Mouse (Mus musculus) E14TG2a.4 (cell line): ENCODE measurements around the gene Fabp6.

ENCODE experiments used
- H3K27me3 ChIP-seq: 2 replicates; pipeline ENCODE4 v1.6.1; 2014; ENCODE audit warnings: low read length, control low read depth; ENCODE audit not compliant: insufficient read depth
- H3K36me3 ChIP-seq: 2 replicates; pipeline ENCODE4 v1.6.1; 2014; ENCODE audit warnings: low read length, control low read depth; ENCODE audit not compliant: insufficient read depth
- H3K4me1 ChIP-seq: replicated peaks from 2 replicates; pipeline ENCODE4 v1.6.1; 2014; ENCODE audit warnings: low read depth, low read length, control low read depth
- H3K4me3 ChIP-seq: replicated peaks from 2 replicates; pipeline ENCODE4 v1.5.1; 2014; ENCODE audit warnings: mild to moderate bottlenecking, low read length
- H3K9me3 ChIP-seq: 2 replicates; pipeline ENCODE4 v1.6.1; 2014; ENCODE audit warnings: low read length, control low read depth
- CTCF ChIP-seq: conservative IDR thresholded peaks from 2 replicates; pipeline ENCODE4 v1.5.1; 2014; ENCODE audit warnings: low read length
- NANOG ChIP-seq: IDR thresholded peaks from 2 replicates; pipeline ENCODE4 v1.6.1; 2014; ENCODE audit warnings: borderline replicate concordance, low read length, mixed read lengths
- POU5F1 ChIP-seq: IDR thresholded peaks from 2 replicates; pipeline ENCODE4 v1.6.1; 2014; ENCODE audit warnings: low read length, borderline replicate concordance

Gene Fabp6

DNA sequence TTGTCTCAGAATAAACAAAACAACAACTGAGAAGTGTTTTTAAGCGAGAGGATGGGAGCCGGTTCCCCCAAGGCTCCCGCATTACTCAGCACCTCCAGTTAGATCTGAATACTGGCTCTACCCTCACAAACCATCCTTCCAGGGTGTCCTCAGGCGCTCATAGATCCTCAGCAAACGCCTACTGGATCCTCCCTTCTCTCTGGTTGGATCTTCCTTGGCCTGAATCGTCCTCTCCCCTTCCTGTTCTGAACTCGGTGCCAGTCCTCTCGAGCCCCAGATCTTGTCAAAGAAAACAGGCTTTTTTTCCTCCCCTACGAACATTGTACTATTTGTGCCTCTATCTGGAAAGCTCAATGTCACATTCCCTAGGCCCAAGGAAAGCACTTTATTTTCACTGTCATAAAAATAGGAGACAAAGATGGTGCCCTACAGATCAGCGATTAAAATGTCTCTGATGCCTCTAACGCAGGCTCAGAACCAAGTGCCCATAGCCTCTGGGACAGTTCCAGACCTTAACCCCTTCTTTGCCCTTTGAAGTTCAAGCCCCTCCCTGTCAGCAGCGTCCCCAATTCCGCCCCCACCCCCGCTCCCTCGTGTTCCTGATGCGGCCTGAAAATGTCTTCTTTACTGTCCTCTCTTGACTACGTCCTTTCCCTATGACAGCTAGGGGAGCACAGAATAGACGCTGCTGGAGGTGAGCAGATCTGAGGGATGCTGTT, 25.7 kb upstream of the Fabp6 start:
- TF ChIP-seq CTCF (no peak), NANOG (no peak), POU5F1 (no peak)
- peak overlapping the region; percentile 66 for H3K4me3 ChIP-seq
- no peaks in the 10 kb centered on the region for H3K36me3 ChIP-seq
- no peaks in the 10 kb centered on the region for H3K9me3 ChIP-seq
- H3K27me3 ChIP-seq: no peaks in the 10 kb centered on the region
- H3K4me1 ChIP-seq: peaks cover 57% of the 10 kb centered on the region

DNA sequence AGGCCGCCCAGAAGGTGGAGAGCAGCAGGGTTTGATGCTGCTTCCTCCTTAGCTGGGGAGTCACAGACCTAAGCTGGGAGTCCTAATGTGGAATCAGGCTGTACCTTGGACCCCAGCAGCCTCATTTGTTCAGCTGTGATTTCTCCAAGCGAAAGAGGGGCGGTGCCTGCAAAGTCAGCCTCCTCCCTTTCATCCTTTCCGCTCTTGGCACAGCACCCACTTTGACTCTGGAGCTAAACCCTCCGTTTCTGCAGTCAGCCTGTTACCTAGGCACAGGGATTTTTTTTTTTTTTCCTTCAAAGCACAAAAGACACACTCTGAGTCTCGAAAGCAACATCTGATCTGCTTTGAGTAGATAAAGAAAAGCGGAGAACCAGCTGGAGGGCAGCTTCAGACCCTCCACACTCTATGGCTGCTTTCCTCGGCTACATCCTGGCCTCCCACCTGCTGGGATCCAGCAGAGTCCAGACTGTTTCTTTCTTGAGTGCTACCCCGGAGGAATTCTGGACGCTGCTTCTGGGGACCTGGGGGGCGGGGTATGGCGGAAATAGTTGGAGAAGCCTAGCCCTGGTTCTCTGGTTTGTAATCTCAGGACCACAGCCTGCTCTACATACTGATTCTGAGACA, 25.1 kb upstream of the Fabp6 start:
- no peaks in the 10 kb centered on the region for H3K27me3 ChIP-seq
- no peaks in the 10 kb centered on the region for H3K36me3 ChIP-seq
- no peaks in the 10 kb centered on the region for H3K9me3 ChIP-seq
- TF ChIP-seq NANOG (no peak), POU5F1 (no peak), CTCF (no peak)
- H3K4me1 ChIP-seq: peaks cover 64% of the 10 kb centered on the region
- peak overlapping the region; percentile 66 for H3K4me3 ChIP-seq

DNA sequence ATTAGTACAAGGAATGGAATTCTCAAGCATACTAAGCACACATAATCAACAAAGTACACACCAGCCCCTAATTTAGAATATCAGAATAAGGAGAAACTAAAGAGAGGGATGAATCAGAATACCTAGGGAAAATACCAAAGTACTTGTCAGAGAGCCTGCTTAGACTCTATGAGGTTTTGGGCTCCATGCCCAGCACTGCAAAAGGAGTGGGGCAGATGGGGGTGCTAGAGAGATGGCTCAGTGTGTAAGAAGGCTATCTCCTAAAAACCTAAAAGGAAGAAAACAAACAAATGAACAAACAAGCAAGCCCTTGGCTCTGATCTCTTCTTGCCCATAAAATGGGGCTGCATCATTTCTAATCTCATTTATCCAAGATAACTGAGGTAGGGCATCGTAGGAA, 23.0 kb upstream of the Fabp6 start:
- Histone ChIP-seq H3K9me3 (no peaks in the 10 kb centered on the region), H3K27me3 (no peaks in the 10 kb centered on the region), H3K4me3 (no peak overlapping the region), H3K4me1 (peaks cover 81% of the 10 kb centered on the region), H3K36me3 (no peaks in the 10 kb centered on the region)
- no peak for TF ChIP-seq POU5F1
- no peak for TF ChIP-seq NANOG
- TF ChIP-seq CTCF: no peak

DNA sequence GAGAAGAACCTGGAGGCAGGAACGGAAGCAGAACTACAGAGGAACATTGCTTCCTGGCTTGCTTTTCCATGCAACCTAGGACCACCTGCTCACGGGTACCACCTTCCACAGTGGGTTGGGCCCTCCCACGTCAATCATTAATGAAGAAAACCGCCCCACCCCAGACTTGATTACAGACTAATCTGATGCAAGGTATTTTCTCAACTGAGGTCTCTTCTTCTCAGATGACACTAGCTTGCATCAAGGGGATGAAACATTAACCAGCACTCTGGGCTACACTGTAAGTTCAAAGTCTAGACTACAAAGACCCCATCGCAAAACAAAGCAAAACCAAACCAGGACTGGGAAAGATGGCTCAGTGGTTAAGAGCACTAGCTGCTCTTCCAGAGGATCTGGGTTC, 20.4 kb upstream of the Fabp6 start:
- TF ChIP-seq POU5F1: no peak
- TF ChIP-seq CTCF: no peak
- TF ChIP-seq NANOG: no peak
- H3K4me1 ChIP-seq: peaks cover 90% of the 10 kb centered on the region
- no peaks in the 10 kb centered on the region for H3K27me3 ChIP-seq
- H3K9me3 ChIP-seq: no peaks in the 10 kb centered on the region
- 0 out of 2 replicates have a peak overlapping the region, but pooled peaks have one; percentile 3 for H3K4me3 ChIP-seq
- no peaks in the 10 kb centered on the region for H3K36me3 ChIP-seq

DNA sequence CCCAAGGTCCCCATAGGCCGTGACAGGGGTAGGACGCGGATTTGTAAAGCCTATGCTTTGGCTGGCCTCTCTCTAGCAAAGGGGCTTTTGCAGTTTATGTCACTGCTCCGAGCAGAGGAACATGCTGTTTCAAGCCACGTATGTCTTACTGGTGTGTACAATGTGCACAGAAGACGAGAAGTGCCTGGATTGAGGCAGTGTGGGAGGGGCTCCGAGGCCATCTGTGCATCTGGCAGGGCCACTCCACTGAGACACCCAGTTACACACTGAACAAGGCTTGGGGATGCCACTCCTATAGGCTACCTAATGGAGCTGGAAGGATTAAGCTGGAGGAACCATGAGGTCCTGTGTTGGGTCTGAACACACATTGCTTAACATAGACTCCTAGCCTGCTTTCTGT, 17.1 kb upstream of the Fabp6 start:
- peaks cover 6% of the 10 kb centered on the region; the same call in 1 of the 2 replicates for H3K9me3 ChIP-seq
- H3K27me3 ChIP-seq: no peaks in the 10 kb centered on the region
- no peak overlapping the region for H3K4me3 ChIP-seq
- no peak for TF ChIP-seq CTCF
- no peak for TF ChIP-seq POU5F1
- TF ChIP-seq NANOG: no peak
- H3K4me1 ChIP-seq: peaks cover 74% of the 10 kb centered on the region
- no peaks in the 10 kb centered on the region for H3K36me3 ChIP-seq

DNA sequence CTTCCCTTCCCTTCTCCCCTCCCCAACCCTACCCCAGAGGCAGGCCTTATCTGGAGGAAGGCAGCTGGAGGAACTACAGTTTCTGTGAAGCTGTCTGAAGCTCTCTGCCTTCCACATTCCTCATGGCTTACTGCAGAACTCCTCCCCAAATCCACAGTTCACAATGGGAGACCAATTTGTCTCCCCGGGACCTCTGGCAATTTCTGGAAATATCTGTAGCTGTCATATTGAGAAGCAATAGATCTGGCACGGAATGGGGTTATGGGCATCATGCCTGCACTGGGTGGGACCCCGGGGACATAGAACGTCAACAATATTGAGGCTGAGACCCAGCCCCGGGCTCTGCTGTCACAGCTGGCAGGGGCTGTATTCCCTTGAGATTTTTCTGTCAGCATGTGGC, 16.6 kb upstream of the Fabp6 start:
- TF ChIP-seq POU5F1: no peak
- no peak for TF ChIP-seq NANOG
- Histone ChIP-seq H3K27me3 (no peaks in the 10 kb centered on the region), H3K4me3 (0 out of 2 replicates have a peak overlapping the region, but pooled peaks have one; percentile 23), H3K36me3 (no peaks in the 10 kb centered on the region), H3K9me3 (peaks cover 6% of the 10 kb centered on the region; the same call in 1 of the 2 replicates), H3K4me1 (peaks cover 73% of the 10 kb centered on the region)

DNA sequence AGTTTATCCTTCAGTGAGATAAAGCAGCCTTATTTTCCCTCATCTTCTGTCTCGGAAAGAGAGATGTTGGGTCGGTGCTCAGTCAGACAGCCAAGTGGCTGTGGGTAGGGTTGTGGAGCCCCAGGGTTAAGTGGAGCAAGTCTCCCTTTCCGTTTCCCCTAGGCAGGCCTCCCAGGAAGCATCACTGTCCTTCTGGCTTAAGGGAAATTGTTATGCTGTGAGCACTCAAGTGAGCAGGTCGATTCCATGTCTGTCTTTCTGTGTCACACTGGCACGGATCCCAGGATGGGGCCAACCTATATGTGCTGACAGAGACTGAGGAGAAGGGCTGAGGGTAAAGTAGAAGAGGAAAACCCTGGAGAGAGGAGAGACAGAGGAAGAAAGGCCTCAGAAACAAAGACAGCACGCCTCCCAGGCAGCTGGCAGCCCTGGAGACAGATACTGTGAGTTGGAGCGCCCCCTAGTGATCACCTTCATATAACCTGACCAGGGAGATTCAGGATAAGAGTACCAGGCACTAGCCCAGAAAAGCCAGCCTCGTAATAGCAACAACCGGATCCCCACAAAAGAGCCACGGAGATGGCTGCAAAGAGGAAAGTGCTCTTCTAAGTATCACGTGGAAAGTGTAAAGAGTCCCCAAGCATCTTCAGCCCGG, 11.6 kb upstream of the Fabp6 start:
- Histone ChIP-seq H3K36me3 (no peaks in the 10 kb centered on the region), H3K9me3 (peaks cover 6% of the 10 kb centered on the region; the same call in 1 of the 2 replicates), H3K4me3 (no peak overlapping the region), H3K27me3 (no peaks in the 10 kb centered on the region), H3K4me1 (peaks cover 53% of the 10 kb centered on the region)
- TF ChIP-seq NANOG (no peak), POU5F1 (no peak), CTCF (peak; percentile 68)

DNA sequence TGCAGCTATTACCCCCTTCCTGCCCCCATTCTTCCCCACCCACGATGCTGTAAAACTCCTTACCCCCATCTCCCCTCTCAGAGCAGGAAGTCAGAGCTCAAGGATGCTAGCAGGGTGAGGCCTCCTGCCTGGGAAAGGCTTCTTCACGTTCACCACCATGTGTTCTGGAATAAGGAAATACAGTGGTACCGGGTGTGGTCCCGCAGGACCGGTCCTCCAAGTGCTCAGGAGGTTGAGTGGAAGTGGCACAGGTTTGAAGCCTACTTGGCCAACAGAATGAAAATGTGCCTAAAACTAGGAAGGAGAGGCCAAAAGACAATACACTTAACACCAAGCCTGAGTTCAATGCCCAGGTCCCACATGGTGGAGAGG, 9.3 kb upstream of the Fabp6 start:
- TF ChIP-seq NANOG (no peak), CTCF (no peak), POU5F1 (no peak)
- H3K36me3 ChIP-seq: no peaks in the 10 kb centered on the region
- no peaks in the 10 kb centered on the region for H3K9me3 ChIP-seq
- no peaks in the 10 kb centered on the region for H3K27me3 ChIP-seq
- no peak overlapping the region for H3K4me3 ChIP-seq
- H3K4me1 ChIP-seq: peaks cover 40% of the 10 kb centered on the region
